ENCODE assay signal across 27 mouse cellular contexts in genomic region chr15:83567728-83568127, GRCm38 (mm10). TPM values are rescaled to one million over a fixed set of nuclear protein-coding genes. Genes with fewer than 3 reads are reported as not detected.
A peak's percentile ranks its signal among the peaks of the same experiment; 100 is the strongest.
DNase-seq lines count a peak whose midpoint lies in the region; ATAC-seq lines count a peak whose summit lies in the region.
"Had no signal": no experiment of that assay in that cellular context is flagged by ENCODE, and none has a peak within 500 bp of the region (broad histone marks: within the 10 kb centered on the region; RNA-seq: fewer than 3 reads in every experiment).

No protein-coding gene starts in this region.

- peak; percentile 31 for ATAC-seq in megakaryocyte-erythroid progenitor cell, adult 5-6 weeks (replicated peaks; ENCODE audit: low FRiP score, low TSS enrichment, poor library complexity, severe bottlenecking)
- ATAC-seq: CD4-positive, CD25-positive, alpha-beta regulatory T cell, adult 4 months; forebrain, embryonic 14.5 days; intestine, embryonic 16.5 days; Patski had no signal

- DNase-seq in adrenal gland, adult 2 months, result peak; percentile 28
- no peak for DNase-seq in adrenal gland, postnatal 14 days
- peak; percentile 54 for DNase-seq in 3134 (ENCODE audit: extremely low read depth, insufficient read length, low spot score)
- DNase-seq in Muller cell, postnatal 12 days (ENCODE audit: inconsistent ontology term), result peak; percentile 48
- DNase-seq in gastrocnemius, adult 18-20 months (ENCODE audit: low spot score), result no peak
- DNase-seq in cerebellum, postnatal 10 days, result no peak
- DNase-seq: cerebellum, adult 2 months; cerebellum, postnatal 36 days; gastrocnemius, adult 2 months; gastrocnemius, postnatal 36 days; heart, adult 18-20 months; heart, postnatal 36 days; kidney, adult 8-10 months; kidney, postnatal 4 days; layer of hippocampus, adult 9-11 months; midbrain, embryonic 14.5 days; retina, postnatal 1 day; right cerebral cortex, postnatal 14 days; thymus, postnatal 14 days had no signal

RNA-seq across cellular contexts. Expression of gene Mcat, which starts 4.1 kb away (rescaled TPM):
- 10 to 100 TPM; 26.2 to 45.8 TPM for total RNA-seq in adrenal gland, adult 2 months (2021)
- 86.0 and 113 TPM in 2 replicates for polyA plus RNA-seq in adrenal gland, adult 2 months (2012; rRNA removed)
- 34.6 and 41.1 TPM in 2 replicates for total RNA-seq in adrenal gland, postnatal 14 days (2021)
- 21.7 and 28.8 TPM in 2 replicates for total RNA-seq in megakaryocyte-erythroid progenitor cell, adult 5-6 weeks (2014; fragmentation: Nextera tagmentation)
- total RNA-seq in megakaryocyte-erythroid progenitor cell, adult 5-6 weeks (2017), result 17.6 and 24.1 TPM in 2 replicates
- total RNA-seq in gastrocnemius, adult 18-20 months (2021), result 10 to 100 TPM; 20.4 to 22.1 TPM

RNA-seq across cellular contexts. Expression of gene Tspo, which starts 4.3 kb away (rescaled TPM):
- total RNA-seq in adrenal gland, adult 2 months (2021), result 100 to 1,000 TPM; 298 to 606 TPM
- 1,564 and 1,830 TPM in 2 replicates for polyA plus RNA-seq in adrenal gland, adult 2 months (2012; rRNA removed)
- 344 and 362 TPM in 2 replicates for total RNA-seq in adrenal gland, postnatal 14 days (2021)
- 68.3 and 109 TPM in 2 replicates for total RNA-seq in megakaryocyte-erythroid progenitor cell, adult 5-6 weeks (2014; fragmentation: Nextera tagmentation)
- 22.8 and 35.7 TPM in 2 replicates for total RNA-seq in megakaryocyte-erythroid progenitor cell, adult 5-6 weeks (2017)
- 10 to 100 TPM; 19.6 to 26.8 TPM for total RNA-seq in gastrocnemius, adult 18-20 months (2021)

RNA-seq across cellular contexts. Expression of gene Ttll12, which starts 27.2 kb away (rescaled TPM):
- total RNA-seq in adrenal gland, adult 2 months (2021), result 10 to 100 TPM; 31.7 to 46.2 TPM
- 47.4 and 48.0 TPM in 2 replicates for polyA plus RNA-seq in adrenal gland, adult 2 months (2012; rRNA removed)
- 22.3 and 22.6 TPM in 2 replicates for total RNA-seq in adrenal gland, postnatal 14 days (2021)
- total RNA-seq in megakaryocyte-erythroid progenitor cell, adult 5-6 weeks (2014; fragmentation: Nextera tagmentation), result 111 and 131 TPM in 2 replicates
- 33.9 and 55.3 TPM in 2 replicates for total RNA-seq in megakaryocyte-erythroid progenitor cell, adult 5-6 weeks (2017)
- 1 to 10 TPM; 3.6 to 4.0 TPM for total RNA-seq in gastrocnemius, adult 18-20 months (2021)

RNA-seq across cellular contexts. Expression of gene Bik, which starts 41.1 kb away (rescaled TPM):
- 1 to 10 TPM; 3.2 to 7.3 TPM for total RNA-seq in adrenal gland, adult 2 months (2021)
- 9.1 and 11.4 TPM in 2 replicates for polyA plus RNA-seq in adrenal gland, adult 2 months (2012; rRNA removed)
- total RNA-seq in adrenal gland, postnatal 14 days (2021), result 7.1 and 8.4 TPM in 2 replicates
- total RNA-seq in megakaryocyte-erythroid progenitor cell, adult 5-6 weeks (2014; fragmentation: Nextera tagmentation), result 0.37 and 1.7 TPM in 2 replicates
- total RNA-seq in megakaryocyte-erythroid progenitor cell, adult 5-6 weeks (2017), result not detected in 2 replicates
- total RNA-seq in gastrocnemius, adult 18-20 months (2021), result 1 to 10 TPM in 1 of 2 experiments, under 1 TPM in 1; 0.91 to 1.4 TPM
- total RNA-seq: left cerebral cortex, adult 18-20 months; left cerebral cortex, postnatal 14 days; monocyte, adult 5-6 weeks had no signal

RNA-seq across cellular contexts. Expression of gene Ttll1, which starts 57.0 kb away (rescaled TPM):
- 10 to 100 TPM in 1 of 2 experiments, 1 to 10 TPM in 1; 7.4 to 13.6 TPM for total RNA-seq in adrenal gland, adult 2 months (2021)
- 4.5 and 4.7 TPM in 2 replicates for polyA plus RNA-seq in adrenal gland, adult 2 months (2012; rRNA removed)
- 6.6 and 7.1 TPM in 2 replicates for total RNA-seq in adrenal gland, postnatal 14 days (2021)
- total RNA-seq in megakaryocyte-erythroid progenitor cell, adult 5-6 weeks (2014; fragmentation: Nextera tagmentation), result 9.5 and 18.0 TPM in 2 replicates
- 9.2 and 9.5 TPM in 2 replicates for total RNA-seq in megakaryocyte-erythroid progenitor cell, adult 5-6 weeks (2017)
- total RNA-seq in gastrocnemius, adult 18-20 months (2021), result 1 to 10 TPM; 3.5 to 4.3 TPM

Comparison
In these comparisons a context has a peak if more than half of its experiments do, and no peak if none do; other contexts are left out.
1. DNase-seq: peak in adrenal gland, adult 2 months (single experiment), 3134 (single experiment) and Muller cell, postnatal 12 days (single experiment); none in adrenal gland, postnatal 14 days (single experiment), gastrocnemius, adult 18-20 months (single experiment) and cerebellum, postnatal 10 days (0 of 2).